Comparison of ENCODE assay signal across 13 mouse cellular contexts in genomic region chr4:33926010-33926409, GRCm38 (mm10). TPM values are rescaled to one million over a fixed set of nuclear protein-coding genes. Genes with fewer than 3 reads are reported as not detected.
A peak's percentile ranks its signal among the peaks of the same experiment; 100 is the strongest.
DNase-seq lines count a peak whose midpoint lies in the region; ATAC-seq and TF ChIP-seq lines count a peak whose summit lies in the region.
"Had no signal": no experiment of that assay in that cellular context is flagged by ENCODE, and none has a peak within 500 bp of the region (broad histone marks: within the 10 kb centered on the region; RNA-seq: fewer than 3 reads in every experiment).

No protein-coding gene starts in this region.

- peak; percentile 23; the same call in 1 of the 2 replicates for TF ChIP-seq POLR2A in cerebellum, adult 2 months (IDR thresholded peaks at IDR 0.05; ENCODE audit: borderline replicate concordance, insufficient read depth, low read length)

- H3K9me3 ChIP-seq in midbrain, embryonic 12.5 days, result no peaks in the 10 kb centered on the region
- no peaks in the 10 kb centered on the region for H3K9me3 ChIP-seq in midbrain, embryonic 11.5 days (ENCODE audit: control insufficient read depth, low read length)
- no peaks in the 10 kb centered on the region for H3K9me3 ChIP-seq in hindbrain, postnatal 0 days (ENCODE audit: low read length)

- H3K4me1 ChIP-seq in cerebellum, adult 2 months (ENCODE audit: control insufficient read depth, insufficient read depth, low read length), result peaks cover 16% of the 10 kb centered on the region
- peaks cover 7% of the 10 kb centered on the region for H3K4me1 ChIP-seq in midbrain, embryonic 12.5 days
- no peaks in the 10 kb centered on the region; the same call in 1 of the 2 replicates for H3K4me1 ChIP-seq in midbrain, embryonic 11.5 days (ENCODE audit: control insufficient read depth, insufficient read depth, low read length)
- H3K4me1 ChIP-seq in hindbrain, postnatal 0 days (ENCODE audit: insufficient read depth, low read length), result no peaks in the 10 kb centered on the region

- peak overlapping the region; percentile 71 for H3K4me3 ChIP-seq in cerebellum, adult 2 months (replicated peaks; ENCODE audit: insufficient read depth, low read depth, low read length)
- H3K4me3 ChIP-seq in midbrain, embryonic 12.5 days, result peak overlapping the region; percentile 27
- no peak overlapping the region; the same call in 1 of the 2 replicates for H3K4me3 ChIP-seq in midbrain, embryonic 11.5 days (ENCODE audit: low read depth, low read length)
- H3K4me3 ChIP-seq in hindbrain, postnatal 0 days (ENCODE audit: low read length), result peak overlapping the region; percentile 77

- ATAC-seq in midbrain, embryonic 12.5 days (ENCODE audit: low FRiP score, low read depth), result no peak
- ATAC-seq in midbrain, embryonic 11.5 days (ENCODE audit: low FRiP score), result no peak
- no peak for ATAC-seq in hindbrain, postnatal 0 days

- WGBS in cerebellum, adult 2 months, result 10% methylated on average over 6 of the region's 6 CpGs
- 34% methylated on average over 6 of the region's 6 CpGs for WGBS in midbrain, embryonic 12.5 days
- 50% methylated on average over 6 of the region's 6 CpGs for WGBS in midbrain, embryonic 11.5 days
- 34% methylated on average over 6 of the region's 6 CpGs for WGBS in hindbrain, postnatal 0 days

- no peak overlapping the region for H3K9ac ChIP-seq in midbrain, embryonic 12.5 days (replicated peaks)
- no peak overlapping the region for H3K9ac ChIP-seq in midbrain, embryonic 11.5 days (ENCODE audit: low read length)
- H3K9ac ChIP-seq in hindbrain, postnatal 0 days (replicated peaks; ENCODE audit: low read length), result peak overlapping the region; percentile 47
- H3K9ac ChIP-seq: lung, embryonic 14.5 days had no signal

- H3K4me2 ChIP-seq in midbrain, embryonic 12.5 days (replicated peaks), result peak overlapping the region; percentile 29
- H3K4me2 ChIP-seq in midbrain, embryonic 11.5 days, result no peak overlapping the region
- peak overlapping the region; percentile 96 for H3K4me2 ChIP-seq in hindbrain, postnatal 0 days (ENCODE audit: low read depth, low read length)

- TF ChIP-seq CTCF in cerebellum, adult 2 months (IDR thresholded peaks at IDR 0.05; ENCODE audit: borderline replicate concordance, insufficient read depth, low read depth, low read length), result no peak
- TF ChIP-seq CTCF in hindbrain, postnatal 0 days (IDR thresholded peaks at IDR 0.05; ENCODE audit: low read depth), result no peak

- H3K36me3 ChIP-seq in midbrain, embryonic 12.5 days, result no peaks in the 10 kb centered on the region
- H3K36me3 ChIP-seq in midbrain, embryonic 11.5 days (ENCODE audit: control insufficient read depth, insufficient read depth, low read length), result no peaks in the 10 kb centered on the region
- H3K36me3 ChIP-seq in hindbrain, postnatal 0 days (ENCODE audit: insufficient read depth, low read length), result no peaks in the 10 kb centered on the region

- no peaks in the 10 kb centered on the region for H3K27me3 ChIP-seq in cerebellum, adult 2 months (ENCODE audit: control insufficient read depth, insufficient read depth, low read length)
- H3K27me3 ChIP-seq in midbrain, embryonic 12.5 days, result peaks cover 31% of the 10 kb centered on the region
- peaks cover 24% of the 10 kb centered on the region for H3K27me3 ChIP-seq in midbrain, embryonic 11.5 days (ENCODE audit: control insufficient read depth, insufficient read depth, low read length)
- no peaks in the 10 kb centered on the region for H3K27me3 ChIP-seq in hindbrain, postnatal 0 days (ENCODE audit: insufficient read depth, low read length)

- peak; percentile 48 to 60 for DNase-seq in cerebellum, adult 2 months
- no peak for DNase-seq in cerebellum, adult 8-10 months
- no peak for DNase-seq in midbrain, embryonic 11.5 days (ENCODE audit: low spot score, missing footprints)
- no peak for DNase-seq in hindbrain, postnatal 0 days (ENCODE audit: low spot score)
- no peak for DNase-seq in right cerebral cortex, postnatal 25 days
- no peak for DNase-seq in adrenal gland, postnatal 14 days
- DNase-seq in spleen, postnatal 14 days (ENCODE audit: low spot score in 2 of 2), result no peak
- DNase-seq: adrenal gland, postnatal 36 days; heart, postnatal 14 days; kidney, adult 9 months; left cerebral cortex, postnatal 4 days; lung, embryonic 14.5 days had no signal

- peak overlapping the region; percentile 85; the same call in 1 of the 2 replicates for H3K27ac ChIP-seq in cerebellum, adult 2 months (ENCODE audit: insufficient read depth, low read length)
- 0 out of 2 replicates have a peak overlapping the region, but pooled peaks have one; percentile 10 for H3K27ac ChIP-seq in midbrain, embryonic 12.5 days (replicated peaks)
- no peak overlapping the region for H3K27ac ChIP-seq in midbrain, embryonic 11.5 days (ENCODE audit: low read depth, low read length)
- H3K27ac ChIP-seq in hindbrain, postnatal 0 days, result peak overlapping the region; percentile 48; the same call in 1 of the 2 replicates

RNA-seq across cellular contexts. Expression of gene Cnr1, which starts 1.6 kb away (rescaled TPM):
- 137 and 155 TPM in 2 replicates for polyA plus RNA-seq in cerebellum, adult 2 months (2012; rRNA removed)
- polyA plus RNA-seq in midbrain, embryonic 12.5 days (2016; fragmentation: Nextera tagmentation; extraction: Ambion mirVana), result 24.3 and 31.2 TPM in 2 replicates
- polyA plus RNA-seq in midbrain, embryonic 11.5 days (2014; fragmentation: Nextera tagmentation; extraction: Ambion mirVana), result 15.9 and 17.5 TPM in 2 replicates
- total RNA-seq in hindbrain, postnatal 0 days (2014; rRNA removed), result 112 and 121 TPM in 2 replicates
- polyA plus RNA-seq in hindbrain, postnatal 0 days (2015; fragmentation: Nextera tagmentation; extraction: Ambion mirVana), result 34.9 and 35.3 TPM in 2 replicates
- total RNA-seq in adrenal gland, postnatal 14 days (2021), result 27.6 and 30.8 TPM in 2 replicates

Comparison
In these comparisons a context has a peak if more than half of its experiments do, and no peak if none do; other contexts are left out.
1. DNase-seq: peak in cerebellum, adult 2 months (2 of 2); none in cerebellum, adult 8-10 months (single experiment), midbrain, embryonic 11.5 days (single experiment), hindbrain, postnatal 0 days (single experiment), right cerebral cortex, postnatal 25 days (single experiment), adrenal gland, postnatal 14 days (single experiment) and spleen, postnatal 14 days (0 of 2).